Mouse (Mus musculus): Measurements from ENCODE around the gene Senp8.
"Not testable (repeated sequence)": the region's sequence is repeated elsewhere in the genome, so short reads cannot be mapped to it uniquely, and the experiment has no call there.

The Senp8 gene

GRCm38 (mm10) chr9:59750267-59751065 lies at the start of gene Senp8, which contains the start of gene Myo9a:
Gene Senp8 (minus strand): TSS chr9:59750710.
Gene Myo9a (plus strand): TSS chr9:59750896.
- peak; percentile 99 for DNase-seq

- DNase-seq: not testable (repeated sequence)
Measured at GRCm38 (mm10) chr9:59766966-59767461, 16.5 kb upstream of the Senp8 start.

GRCm38 (mm10) chr9:59760515-59760914 lies 10.0 kb upstream of the Senp8 start:
- DNase-seq: no peak

GRCm38 (mm10) chr9:59757016-59757415 lies 6.5 kb upstream of the Senp8 start:
- not testable (repeated sequence) for DNase-seq

GRCm38 (mm10) chr9:59755199-59755598 lies 4.7 kb upstream of the Senp8 start:
- DNase-seq: no peak

GRCm38 (mm10) chr9:59751966-59752365 lies 1.5 kb upstream of the Senp8 start:
- peak; percentile 19 for DNase-seq

GRCm38 (mm10) chr9:59751066-59751581 lies 614 bp upstream of the Senp8 start:
- DNase-seq: no peak

- peak; percentile 38 for DNase-seq
Measured at GRCm38 (mm10) chr9:59749581-59750265, 787 bp downstream of the Senp8 start.

- DNase-seq: peak; percentile 31
Measured at GRCm38 (mm10) chr9:59748969-59749368, 1.5 kb downstream of the Senp8 start.

GRCm38 (mm10) chr9:59748387-59748786 lies 2.1 kb downstream of the Senp8 start:
- DNase-seq: no peak

GRCm38 (mm10) chr9:59743903-59744302 lies 6.6 kb downstream of the Senp8 start:
- DNase-seq: no peak

GRCm38 (mm10) chr9:59740593-59740992 lies 9.9 kb downstream of the Senp8 start:
- DNase-seq: no peak

GRCm38 (mm10) chr9:59735394-59735793 lies 15.1 kb downstream of the Senp8 start:
- no peak for DNase-seq

GRCm38 (mm10) chr9:59733075-59733474 lies 17.4 kb downstream of the Senp8 start:
- DNase-seq: no peak

GRCm38 (mm10) chr9:59731136-59731535 lies 19.4 kb downstream of the Senp8 start:
- no peak for DNase-seq

GRCm38 (mm10) chr9:59727569-59728286 lies 22.8 kb downstream of the Senp8 start:
- DNase-seq: no peak

- no peak for DNase-seq
Measured at GRCm38 (mm10) chr9:59725515-59725914, 25.0 kb downstream of the Senp8 start.

- DNase-seq: peak; percentile 51
Measured at GRCm38 (mm10) chr9:59723791-59724442, 26.6 kb downstream of the Senp8 start.

- DNase-seq: peak; percentile 78
Measured at GRCm38 (mm10) chr9:59723096-59723657, 27.3 kb downstream of the Senp8 start.

- DNase-seq: no peak
Measured at GRCm38 (mm10) chr9:59721144-59721543, 29.4 kb downstream of the Senp8 start.

- no peak for DNase-seq
Measured at GRCm38 (mm10) chr9:59718237-59718636, 32.3 kb downstream of the Senp8 start.

GRCm38 (mm10) chr9:59716275-59716898 lies 34.1 kb downstream of the Senp8 start:
- no peak for DNase-seq

Measured in cerebellum, adult 9-11 months (tissue).